21 mouse cellular contexts compared by ENCODE assay signal in genomic region chr19:47989575-47989891, GRCm38 (mm10). TPM values are rescaled to one million over a fixed set of nuclear protein-coding genes. Genes with fewer than 3 reads are reported as not detected.
DNase-seq lines count a peak whose midpoint lies in the region; ATAC-seq lines count a peak whose summit lies in the region.
"Had no signal": no experiment of that assay in that cellular context is flagged by ENCODE, and none has a peak within 500 bp of the region (broad histone marks: within the 10 kb centered on the region; RNA-seq: fewer than 3 reads in every experiment).

No protein-coding gene starts in this region.

- ATAC-seq in limb, embryonic 12.5 days (ENCODE audit: insufficient number of reproducible peaks, insufficient read depth, low FRiP score, low TSS enrichment, low read depth): peak; percentile 40; the same call in 1 of the 2 replicates
- peak; percentile 74 for ATAC-seq in neural tube, embryonic 12.5 days (ENCODE audit: low FRiP score, low read depth)
- ATAC-seq: activated CD4-positive, CD25-positive, alpha-beta regulatory T cell, adult 4 months; forebrain, postnatal 0 days; Patski had no signal

- 85% methylated on average over 4 of the region's 4 CpGs for WGBS in limb, embryonic 12.5 days
- 88% methylated on average over 4 of the region's 4 CpGs for WGBS in limb, embryonic 10.5 days
- WGBS in neural tube, embryonic 12.5 days: 60% methylated on average over 4 of the region's 4 CpGs

- H3K27me3 ChIP-seq in limb, embryonic 12.5 days: peaks cover 6% of the 10 kb centered on the region; the same call in 1 of the 2 replicates
- H3K27me3 ChIP-seq in limb, embryonic 10.5 days (ENCODE audit: low read depth, poor library complexity, severe bottlenecking): no peaks in the 10 kb centered on the region
- H3K27me3 ChIP-seq in neural tube, embryonic 12.5 days (replicated peaks): no peaks in the 10 kb centered on the region
- H3K27me3 ChIP-seq: forebrain, embryonic 13.5 days had no signal

- H3K4me2 ChIP-seq in limb, embryonic 12.5 days: no peak overlapping the region
- no peak overlapping the region for H3K4me2 ChIP-seq in neural tube, embryonic 12.5 days (replicated peaks)
- H3K4me2 ChIP-seq: forebrain, embryonic 13.5 days; heart, embryonic 13.5 days had no signal

- peak; percentile 61 for DNase-seq in heart, adult 11 months
- DNase-seq in heart, postnatal 4 days: no peak
- no peak for DNase-seq in limb, embryonic 10.5 days (ENCODE audit: low spot score)
- DNase-seq in neural tube, embryonic 10.5 days (ENCODE audit: extremely low spot score, low spot score): no peak
- no peak for DNase-seq in gastrocnemius, adult 8-10 months (ENCODE audit: low spot score in 2 of 2)
- DNase-seq: adrenal gland, postnatal 14 days; cerebellum, adult 11-12 months; cerebellum, adult 9-10 months; cerebellum, postnatal 25 days; forebrain, postnatal 0 days; gastrocnemius, postnatal 25 days; heart, postnatal 36 days had no signal

- peaks cover 11% of the 10 kb centered on the region; the same call in 1 of the 2 replicates for H3K4me1 ChIP-seq in limb, embryonic 12.5 days (replicated peaks)
- H3K4me1 ChIP-seq in limb, embryonic 10.5 days: peaks cover 7% of the 10 kb centered on the region; the same call in 1 of the 2 replicates
- no peaks in the 10 kb centered on the region for H3K4me1 ChIP-seq in neural tube, embryonic 12.5 days
- H3K4me1 ChIP-seq: forebrain, embryonic 13.5 days; heart, embryonic 13.5 days had no signal

- H3K9me3 ChIP-seq in limb, embryonic 12.5 days: no peaks in the 10 kb centered on the region
- H3K9me3 ChIP-seq in limb, embryonic 10.5 days (replicated peaks): no peaks in the 10 kb centered on the region
- no peaks in the 10 kb centered on the region for H3K9me3 ChIP-seq in neural tube, embryonic 12.5 days
- H3K9me3 ChIP-seq: heart, embryonic 13.5 days had no signal

- H3K9ac ChIP-seq in limb, embryonic 12.5 days (replicated peaks): no peak overlapping the region
- no peak overlapping the region for H3K9ac ChIP-seq in neural tube, embryonic 12.5 days
- H3K9ac ChIP-seq: forebrain, embryonic 13.5 days; forebrain, postnatal 0 days; heart, embryonic 13.5 days had no signal

- no peak overlapping the region for H3K4me3 ChIP-seq in limb, embryonic 12.5 days (replicated peaks)
- no peak overlapping the region for H3K4me3 ChIP-seq in limb, embryonic 10.5 days
- H3K4me3 ChIP-seq in neural tube, embryonic 12.5 days: no peak overlapping the region
- H3K4me3 ChIP-seq: forebrain, embryonic 13.5 days; heart, embryonic 13.5 days had no signal

- no peaks in the 10 kb centered on the region for H3K36me3 ChIP-seq in limb, embryonic 12.5 days
- no peaks in the 10 kb centered on the region for H3K36me3 ChIP-seq in limb, embryonic 10.5 days
- H3K36me3 ChIP-seq in neural tube, embryonic 12.5 days: no peaks in the 10 kb centered on the region
- H3K36me3 ChIP-seq: heart, embryonic 13.5 days had no signal

- H3K27ac ChIP-seq in limb, embryonic 12.5 days: no peak overlapping the region
- no peak overlapping the region for H3K27ac ChIP-seq in limb, embryonic 10.5 days
- no peak overlapping the region for H3K27ac ChIP-seq in neural tube, embryonic 12.5 days
- H3K27ac ChIP-seq: forebrain, embryonic 13.5 days; heart, embryonic 13.5 days had no signal

RNA-seq across cellular contexts. Expression of gene Cfap58, which starts 52.1 kb away (rescaled TPM):
- 1 to 10 TPM; 2.2 to 2.3 TPM for total RNA-seq in heart, postnatal 4 days (2021)
- polyA plus RNA-seq in limb, embryonic 12.5 days (2016; fragmentation: Nextera tagmentation; extraction: Ambion mirVana): 0.08 TPM in 1 of 2 replicates, not detected in the other
- polyA plus RNA-seq in limb, embryonic 10.5 days (2016; fragmentation: Nextera tagmentation; extraction: Ambion mirVana): not detected in 2 replicates
- polyA plus RNA-seq in neural tube, embryonic 12.5 days (2016; fragmentation: Nextera tagmentation; extraction: Ambion mirVana): 0.20 and 0.33 TPM in 2 replicates
- total RNA-seq in gastrocnemius, adult 8-10 months (2022): not detected
- total RNA-seq: adrenal gland, postnatal 14 days; gastrocnemius, adult 18-20 months; gastrocnemius, postnatal 25 days; granulocyte monocyte progenitor cell, adult 5-6 weeks had no signal
- polyA plus RNA-seq: C2C12, Patski had no signal
